Mouse (Mus musculus): ENCODE results near the gene Zbtb8a. TPM values are rescaled to one million over a fixed set of nuclear protein-coding genes. Genes with fewer than 3 reads are reported as not detected.

Gene Zbtb8a
- total and polyA plus RNA-seq, 2 experiments from 2014 or later, result 15.5 to 22.9 TPM

DNA sequence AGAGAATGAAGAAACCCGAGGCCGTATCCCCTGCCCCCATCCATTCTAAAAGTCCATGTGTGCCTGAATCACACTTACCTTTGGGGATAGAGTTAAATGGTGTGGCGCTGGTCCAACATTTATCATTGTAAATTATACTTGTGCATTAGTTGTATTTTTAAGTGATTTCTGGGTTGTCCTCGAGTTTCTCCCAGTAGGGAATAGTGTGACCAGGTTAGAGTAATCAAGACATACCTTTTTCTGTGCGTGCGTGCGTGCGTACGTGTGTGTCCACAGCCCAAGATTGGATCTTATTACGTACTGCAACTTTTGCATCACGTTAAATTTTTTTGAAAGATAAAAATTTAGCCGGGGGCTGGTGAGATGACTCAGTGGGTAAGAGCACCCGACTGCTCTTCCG, 41.6 kb downstream of the Zbtb8a start:
- no peak for ATAC-seq (ENCODE audit: low FRiP score)
- peak overlapping the region; percentile 50 for H3K9ac ChIP-seq (replicated peaks; ENCODE audit: low read length, poor library complexity, severe bottlenecking)
- H3K9me3 ChIP-seq (ENCODE audit: low read length), result no peaks in the 10 kb centered on the region
- no peaks in the 10 kb centered on the region for H3K36me3 ChIP-seq (ENCODE audit: insufficient read depth, low read length)
- DNase-seq (ENCODE audit: low spot score), result peak; percentile 6
- peak overlapping the region; percentile 83 for H3K4me2 ChIP-seq (ENCODE audit: low read depth, low read length, poor library complexity, severe bottlenecking)
- H3K27ac ChIP-seq (ENCODE audit: low read depth, low read length), result peak overlapping the region; percentile 97
- TF ChIP-seq CTCF (IDR thresholded peaks at IDR 0.05), result no peak
- WGBS, result 54% methylated on average over 14 of the region's 14 CpGs
- no peaks in the 10 kb centered on the region for H3K27me3 ChIP-seq (ENCODE audit: insufficient read depth, low read length)
- peak overlapping the region; percentile 94 for H3K4me3 ChIP-seq (ENCODE audit: low read depth, low read length)
- 0 out of 2 replicates have a peak, but pooled peaks cover 11% of the 10 kb centered on the region for H3K4me1 ChIP-seq (ENCODE audit: insufficient read depth, low read length)

DNA sequence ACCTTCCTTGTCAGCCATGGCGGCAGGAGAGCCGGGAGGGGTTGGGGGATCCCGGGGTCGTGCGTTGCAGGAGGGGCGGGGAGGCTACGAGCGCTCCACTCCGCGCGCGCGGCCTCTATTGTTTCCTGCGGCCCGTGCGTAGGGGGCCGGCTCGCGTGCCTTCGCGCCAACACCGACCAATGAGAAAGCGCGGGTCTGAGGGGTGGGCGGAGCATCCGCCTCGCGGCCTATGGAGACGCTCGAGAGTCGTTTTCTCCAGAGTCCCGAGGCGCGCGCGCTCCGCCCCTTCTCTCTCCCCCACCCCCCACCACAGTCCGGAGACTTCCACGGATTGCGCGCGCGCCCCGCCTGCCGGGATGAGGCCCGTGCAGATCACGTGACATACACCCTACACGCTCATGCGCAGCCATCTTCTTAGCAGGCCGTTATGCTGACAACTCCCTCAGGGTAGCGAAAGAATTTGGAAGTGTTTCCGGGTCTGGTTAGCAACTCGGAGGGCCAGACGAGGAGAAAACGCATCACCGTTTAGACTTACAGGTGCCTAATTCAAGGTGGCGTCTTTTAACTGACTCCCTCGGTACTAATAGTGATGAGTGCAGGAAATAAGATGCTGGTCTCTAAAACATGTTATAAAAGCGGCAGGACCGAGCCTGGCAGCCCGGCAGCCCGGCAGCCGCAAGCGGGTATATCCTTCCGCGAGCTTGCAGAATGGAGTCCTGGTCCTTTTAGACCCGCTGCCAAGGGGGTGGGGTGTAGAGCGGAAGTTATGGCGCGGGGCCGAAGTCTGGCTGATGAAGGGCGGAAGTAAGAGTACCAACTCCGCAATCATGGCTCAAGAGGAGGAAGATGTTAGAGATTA, 42.5 kb downstream of the Zbtb8a start, which contains the start of the genes Rbbp4 and Zbtb8os:
TSS of gene Rbbp4 (minus strand) at position 155 of the 859 bp plus-strand sequence.
TSS of gene Zbtb8os (plus strand) at position 480 of the 859 bp plus-strand sequence.
- peak; percentile 47 for TF ChIP-seq CTCF (IDR thresholded peaks at IDR 0.05)
- peak; percentile 97 for ATAC-seq (ENCODE audit: low FRiP score)
- under 1% methylated on average over 72 of the region's 73 CpGs for WGBS
- Histone ChIP-seq H3K4me3 (ENCODE audit: low read depth, low read length) (peak within 1 kb of the TSS; percentile 94), H3K27ac (ENCODE audit: low read depth, low read length) (peak within 1 kb of the TSS; percentile 97), H3K4me1 (ENCODE audit: insufficient read depth, low read length) (0 out of 2 replicates have a peak, but pooled peaks cover 11% of the 10 kb centered on the region), H3K27me3 (ENCODE audit: insufficient read depth, low read length) (no peaks in the 10 kb centered on the region), H3K4me2 (ENCODE audit: low read depth, low read length, poor library complexity, severe bottlenecking) (peak within 1 kb of the TSS; percentile 83), H3K36me3 (ENCODE audit: insufficient read depth, low read length) (no peaks in the 10 kb centered on the region), H3K9me3 (ENCODE audit: low read length) (no peaks in the 10 kb centered on the region), H3K9ac (replicated peaks; ENCODE audit: low read length, poor library complexity, severe bottlenecking) (peak within 1 kb of the TSS; percentile 87)
- DNase-seq (ENCODE audit: low spot score), result peak; percentile 100

DNA sequence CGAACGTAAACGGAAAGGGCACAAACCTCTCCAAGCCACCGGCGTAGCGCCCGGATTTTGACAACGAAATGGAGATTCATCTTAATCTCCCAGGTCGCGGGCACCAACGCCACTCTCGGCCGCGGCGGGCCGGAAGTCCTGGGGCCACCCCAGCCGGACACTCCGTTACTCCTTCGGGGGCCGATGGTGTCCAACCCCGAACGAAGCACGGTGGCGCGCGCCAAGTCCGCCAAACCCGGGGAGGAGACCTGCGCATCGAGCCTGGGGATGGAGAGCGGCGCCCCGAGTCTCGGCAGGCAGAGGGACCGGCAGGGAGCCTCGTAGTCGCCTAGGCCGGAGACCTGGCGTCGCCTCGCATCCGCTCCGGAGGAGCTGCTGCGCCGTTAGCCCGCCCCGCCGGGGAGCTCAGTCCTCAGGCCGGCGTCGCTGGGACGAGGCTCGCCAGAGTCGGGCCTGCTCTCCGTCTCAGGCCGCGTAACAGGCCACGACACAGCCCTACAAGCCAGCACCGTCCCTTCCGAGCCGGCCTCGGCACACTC, 43.2 kb downstream of the Zbtb8a start:
- H3K27me3 ChIP-seq (ENCODE audit: insufficient read depth, low read length), result no peaks in the 10 kb centered on the region
- H3K4me2 ChIP-seq (ENCODE audit: low read depth, low read length, poor library complexity, severe bottlenecking), result peak overlapping the region; percentile 66
- DNase-seq (ENCODE audit: low spot score) (no peak), ATAC-seq (ENCODE audit: low FRiP score) (no peak; the same call in 1 of the 2 replicates)
- no peak for TF ChIP-seq CTCF (IDR thresholded peaks at IDR 0.05)
- no peaks in the 10 kb centered on the region for H3K36me3 ChIP-seq (ENCODE audit: insufficient read depth, low read length)
- H3K4me3 ChIP-seq (ENCODE audit: low read depth, low read length), result peak overlapping the region; percentile 94
- peak overlapping the region; percentile 95 for H3K27ac ChIP-seq (ENCODE audit: low read depth, low read length)
- 0 out of 2 replicates have a peak, but pooled peaks cover 11% of the 10 kb centered on the region for H3K4me1 ChIP-seq (ENCODE audit: insufficient read depth, low read length)
- 0% methylated on average over 62 of the region's 62 CpGs for WGBS
- H3K9ac ChIP-seq (replicated peaks; ENCODE audit: low read length, poor library complexity, severe bottlenecking), result peak overlapping the region; percentile 87
- H3K9me3 ChIP-seq (ENCODE audit: low read length), result no peaks in the 10 kb centered on the region

DNA sequence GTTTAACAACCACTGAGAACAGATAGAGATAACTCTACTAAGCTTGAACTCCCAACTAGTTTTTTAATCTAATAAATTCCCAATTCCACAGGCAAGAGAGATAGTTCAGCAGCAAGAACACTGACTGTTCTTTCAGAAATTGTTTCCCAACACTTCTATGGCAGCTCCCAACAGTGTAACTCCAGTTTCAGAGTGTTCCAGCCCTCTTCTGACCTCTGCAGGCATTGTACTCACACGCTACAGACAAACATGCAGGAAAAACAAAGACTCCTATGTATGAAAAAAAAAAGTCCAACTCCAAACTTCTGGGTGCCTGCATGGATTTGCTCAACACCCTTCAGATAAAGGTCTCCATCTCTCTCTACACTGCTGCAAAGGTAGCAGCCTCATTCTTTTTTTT, 45.1 kb downstream of the Zbtb8a start:
- no peak overlapping the region for H3K9ac ChIP-seq (replicated peaks; ENCODE audit: low read length, poor library complexity, severe bottlenecking)
- WGBS, result 48% methylated on average over 1 of the region's 1 CpGs
- 0 out of 2 replicates have a peak, but pooled peaks cover 11% of the 10 kb centered on the region for H3K4me1 ChIP-seq (ENCODE audit: insufficient read depth, low read length)
- no peak overlapping the region; the same call in 1 of the 2 replicates for H3K4me3 ChIP-seq (ENCODE audit: low read depth, low read length)
- no peaks in the 10 kb centered on the region for H3K9me3 ChIP-seq (ENCODE audit: low read length)
- DNase-seq (ENCODE audit: low spot score) (no peak), ATAC-seq (ENCODE audit: low FRiP score) (no peak)
- no peak overlapping the region for H3K27ac ChIP-seq (ENCODE audit: low read depth, low read length)
- TF ChIP-seq CTCF (IDR thresholded peaks at IDR 0.05), result no peak; the same call in 1 of the 2 replicates
- no peak overlapping the region; the same call in 1 of the 2 replicates for H3K4me2 ChIP-seq (ENCODE audit: low read depth, low read length, poor library complexity, severe bottlenecking)
- H3K27me3 ChIP-seq (ENCODE audit: insufficient read depth, low read length), result no peaks in the 10 kb centered on the region
- H3K36me3 ChIP-seq (ENCODE audit: insufficient read depth, low read length), result no peaks in the 10 kb centered on the region; the same call in none of the 2 replicates

DNA sequence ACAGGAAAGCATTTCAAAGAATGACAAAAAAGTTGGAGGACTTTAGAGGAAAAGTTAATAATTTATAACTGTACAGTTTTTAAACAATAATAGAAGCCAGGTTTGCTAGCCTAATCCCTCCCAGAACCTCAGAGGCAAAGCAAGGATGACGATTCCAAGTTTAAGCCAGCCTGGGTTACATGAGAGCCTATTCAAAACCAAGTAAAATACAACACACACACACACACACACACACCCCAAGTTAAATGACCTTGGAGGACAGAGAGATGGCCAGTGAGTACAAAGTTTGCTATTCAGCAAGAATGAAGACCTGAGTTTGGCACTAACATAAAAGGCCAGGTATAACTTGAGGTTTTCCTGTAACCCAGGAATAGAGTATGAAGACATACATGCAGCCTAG, 51.7 kb downstream of the Zbtb8a start:
- WGBS, result 53% methylated on average over 1 of the region's 1 CpGs
- H3K4me2 ChIP-seq (ENCODE audit: low read depth, low read length, poor library complexity, severe bottlenecking), result no peak overlapping the region
- no peak for ATAC-seq (ENCODE audit: low FRiP score)
- no peaks in the 10 kb centered on the region for H3K27me3 ChIP-seq (ENCODE audit: insufficient read depth, low read length)
- TF ChIP-seq CTCF (IDR thresholded peaks at IDR 0.05), result no peak
- H3K9ac ChIP-seq (replicated peaks; ENCODE audit: low read length, poor library complexity, severe bottlenecking), result no peak overlapping the region
- no peak overlapping the region for H3K27ac ChIP-seq (ENCODE audit: low read depth, low read length)
- H3K36me3 ChIP-seq (ENCODE audit: insufficient read depth, low read length), result peaks cover 7% of the 10 kb centered on the region
- DNase-seq (ENCODE audit: low spot score), result no peak
- no peaks in the 10 kb centered on the region for H3K9me3 ChIP-seq (ENCODE audit: low read length)
- H3K4me1 ChIP-seq (ENCODE audit: insufficient read depth, low read length), result no peaks in the 10 kb centered on the region
- no peak overlapping the region for H3K4me3 ChIP-seq (ENCODE audit: low read depth, low read length)

DNA sequence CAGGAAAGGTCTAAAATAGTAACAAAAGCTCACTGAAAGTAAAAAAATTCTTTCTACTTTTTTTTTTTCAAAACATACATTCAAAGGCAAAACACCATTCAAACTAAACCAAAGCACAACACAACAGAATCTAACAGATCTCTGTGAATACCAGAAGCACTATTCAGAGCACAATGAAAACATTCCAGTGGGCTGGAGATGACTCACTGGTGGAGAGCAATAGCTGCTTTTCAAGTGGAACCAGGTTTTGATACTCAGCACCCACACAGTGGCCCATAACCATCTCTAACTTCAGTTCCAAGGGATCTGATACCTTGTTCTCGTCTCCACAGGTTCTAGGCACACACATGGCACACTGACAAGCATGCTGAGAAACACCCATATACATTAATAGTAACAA, 53.2 kb downstream of the Zbtb8a start:
- no peak overlapping the region for H3K27ac ChIP-seq (ENCODE audit: low read depth, low read length)
- no peak overlapping the region for H3K4me3 ChIP-seq (ENCODE audit: low read depth, low read length)
- H3K9ac ChIP-seq (replicated peaks; ENCODE audit: low read length, poor library complexity, severe bottlenecking), result no peak overlapping the region
- ATAC-seq (ENCODE audit: low FRiP score), result no peak
- no peaks in the 10 kb centered on the region for H3K27me3 ChIP-seq (ENCODE audit: insufficient read depth, low read length)
- H3K9me3 ChIP-seq (ENCODE audit: low read length), result no peaks in the 10 kb centered on the region
- H3K36me3 ChIP-seq (ENCODE audit: insufficient read depth, low read length), result peaks cover 11% of the 10 kb centered on the region
- no peak for DNase-seq (ENCODE audit: low spot score)
- no peak overlapping the region for H3K4me2 ChIP-seq (ENCODE audit: low read depth, low read length, poor library complexity, severe bottlenecking)
- 88% methylated on average over 1 of the region's 1 CpGs for WGBS
- TF ChIP-seq CTCF (IDR thresholded peaks at IDR 0.05), result no peak
- H3K4me1 ChIP-seq (ENCODE audit: insufficient read depth, low read length), result no peaks in the 10 kb centered on the region

Data from midbrain, postnatal 0 days (tissue).